Mouse (Mus musculus) urinary bladder, postnatal 36 days (tissue): Measurements from ENCODE around the gene Pnmal2.
"Not testable (repeated sequence)": the region's sequence is repeated elsewhere in the genome, so short reads cannot be mapped to it uniquely, and the experiment has no call there.

ENCODE experiments used
- DNase-seq, 2 experiments: peaks; one replicate each; pipeline ENCODE4 v3.0.0; 2022; ENCODE audit warnings: low spot score in 2 of 2, mixed read lengths in 1 of 2

Gene Pnmal2

GRCm38 (mm10) chr7:16940292-16940691 is 4.2 kb upstream of the Pnmal2 start:
- no peak for DNase-seq

GRCm38 (mm10) chr7:16942861-16943260 is 1.6 kb upstream of the Pnmal2 start:
- DNase-seq, result no peak

DNA sequence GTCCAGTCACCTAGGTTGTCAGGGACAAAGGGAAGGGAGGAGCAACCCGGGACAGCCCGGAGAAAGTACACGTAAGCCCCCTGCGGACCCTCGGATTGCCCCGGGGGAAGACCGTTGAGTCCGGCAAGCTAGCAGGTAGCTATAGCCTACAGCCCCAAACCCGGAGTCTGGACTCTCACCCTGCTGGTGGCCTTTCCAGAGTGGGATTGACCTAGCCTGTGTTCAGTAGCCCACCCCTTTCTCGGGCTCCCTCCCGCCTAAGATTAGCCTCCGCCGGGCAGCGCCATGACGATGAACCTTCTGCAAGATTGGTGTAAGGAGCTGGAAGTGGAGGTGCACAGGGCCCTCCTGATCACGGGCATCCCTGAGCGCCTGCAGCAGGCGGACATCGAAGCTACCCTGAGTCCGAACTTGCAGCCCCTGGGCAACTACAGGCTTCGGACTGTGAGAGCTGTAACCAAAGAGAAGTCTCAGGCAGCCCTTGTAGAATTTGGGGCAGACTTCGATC is 380 bp downstream of the Pnmal2 start:
- no peak for DNase-seq

DNA sequence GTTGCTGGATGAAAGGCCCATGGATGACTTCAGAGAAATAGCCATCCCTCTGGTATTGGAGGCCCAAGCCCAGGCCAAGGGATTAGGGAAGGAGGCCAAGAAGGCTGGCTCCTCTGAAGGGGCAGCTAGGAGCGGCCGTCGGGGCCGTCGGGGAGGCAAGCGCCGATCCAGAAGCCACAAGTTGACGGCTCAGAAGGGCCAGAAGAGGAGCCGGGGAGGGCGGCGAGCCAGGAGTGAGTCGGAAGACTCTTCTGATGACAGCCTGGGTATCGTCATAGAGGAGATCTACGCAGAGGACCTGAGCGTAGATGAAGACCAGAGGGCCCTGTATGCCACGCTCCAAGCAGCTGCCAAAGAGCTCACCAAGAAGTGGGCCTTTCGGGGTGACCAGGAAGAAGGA is 937 bp downstream of the Pnmal2 start:
- DNase-seq, result no peak

- DNase-seq, result no peak
These were observed 2.2 kb downstream of the Pnmal2 start for GRCm38 (mm10) chr7:16946441-16947348.

GRCm38 (mm10) chr7:16947349-16947895 is 2.9 kb downstream of the Pnmal2 start:
- DNase-seq, result no peak

- DNase-seq, result no peak
These were observed 3.5 kb downstream of the Pnmal2 start for GRCm38 (mm10) chr7:16947959-16948361.

DNA sequence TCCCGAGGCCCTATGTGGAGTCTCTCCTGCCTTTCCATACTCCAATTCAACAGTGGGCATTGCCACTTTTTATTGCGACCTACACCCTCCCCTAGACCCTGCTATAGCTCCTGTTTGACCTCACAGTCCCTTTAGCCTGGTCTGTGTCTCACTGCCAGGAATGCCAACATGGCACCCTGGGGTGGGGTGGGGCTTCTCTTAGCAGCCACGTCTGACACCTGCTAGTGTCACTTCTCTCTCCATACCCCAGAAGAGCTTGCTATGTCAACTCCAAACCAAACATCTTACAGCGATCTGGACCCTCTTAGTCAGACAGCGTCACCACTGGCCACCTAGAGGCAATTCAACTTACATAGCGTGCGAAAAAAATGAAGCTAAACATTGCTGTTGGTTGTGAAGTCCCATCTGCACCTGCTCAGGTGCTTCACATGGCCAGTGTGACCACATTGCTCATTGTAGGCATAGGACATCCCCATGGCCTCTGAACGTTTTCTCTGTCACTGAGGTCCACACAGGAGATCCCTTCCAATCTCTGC is 4.5 kb downstream of the Pnmal2 start:
- no peak for DNase-seq

DNA sequence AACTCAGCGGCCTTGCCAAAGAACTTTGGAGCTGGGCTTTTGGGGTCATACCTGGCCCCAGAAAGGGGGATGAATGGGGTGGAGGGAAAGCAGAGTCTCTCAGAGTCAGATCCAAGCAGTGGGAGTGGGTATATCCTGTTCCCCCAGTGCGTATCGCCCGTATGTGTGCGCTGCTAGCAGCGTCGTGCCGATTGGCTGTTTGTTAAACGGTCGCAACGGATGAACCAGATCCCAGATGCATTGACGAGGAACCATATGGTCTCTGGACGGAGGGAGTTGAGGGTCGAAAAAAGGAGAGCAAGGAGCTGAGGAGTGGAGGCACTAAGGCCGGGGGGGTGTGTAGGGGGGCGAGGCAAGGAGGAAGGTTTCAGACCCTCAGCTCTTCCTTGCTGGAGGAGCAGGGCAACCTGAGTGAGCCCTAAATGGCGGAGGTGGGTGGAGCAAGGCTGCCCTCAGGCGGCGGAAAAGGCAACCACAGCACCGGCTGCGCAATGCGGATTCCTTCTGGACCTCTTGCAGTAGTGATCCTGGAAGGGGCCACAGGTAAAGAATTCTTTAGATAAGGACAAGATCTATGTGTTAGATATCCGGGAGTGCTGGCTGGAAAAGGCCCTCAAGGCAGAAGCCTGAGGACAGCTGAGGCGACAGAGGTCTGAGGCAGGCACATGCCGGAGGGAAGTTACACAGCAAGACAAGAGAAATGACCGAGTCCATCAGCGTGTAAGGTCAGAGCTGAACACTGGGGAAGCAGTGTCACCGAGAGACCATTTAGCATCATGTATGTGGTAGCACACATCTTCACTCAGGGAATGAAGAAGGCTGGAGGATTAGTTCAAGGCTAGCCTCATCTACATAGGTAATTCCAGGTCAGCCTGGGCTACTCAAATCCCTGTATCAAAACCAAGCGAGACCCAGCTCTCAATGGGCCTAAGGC is 5.7 kb downstream of the Pnmal2 start:
- peak; percentile 62 to 69 for DNase-seq

- DNase-seq, result peak; percentile 68 to 76
These were observed 6.6 kb downstream of the Pnmal2 start for GRCm38 (mm10) chr7:16950861-16951635.

DNA sequence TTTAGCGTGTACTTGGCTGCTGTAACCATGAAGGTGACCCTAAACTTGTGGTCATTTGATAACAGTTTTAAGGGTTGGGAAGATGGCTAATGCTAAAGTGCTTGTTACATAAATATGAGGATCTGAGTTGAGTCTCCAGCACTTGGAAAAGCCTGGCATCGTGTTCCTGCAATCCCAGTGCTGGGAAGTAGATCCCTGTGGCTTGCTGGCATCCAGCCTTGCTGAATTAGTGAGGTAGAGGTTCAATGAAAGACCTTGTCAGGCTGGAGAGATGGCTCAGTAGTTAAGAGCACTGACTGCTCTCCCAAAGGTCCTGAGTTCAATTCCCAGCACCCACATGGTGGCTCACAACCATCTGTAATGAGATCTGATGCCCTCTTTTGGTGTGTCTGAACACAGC is 9.3 kb downstream of the Pnmal2 start:
- not testable (repeated sequence) for DNase-seq

- no peak for DNase-seq
These were observed 11.2 kb downstream of the Pnmal2 start for GRCm38 (mm10) chr7:16955712-16956111.

GRCm38 (mm10) chr7:16956410-16957265 is 12.2 kb downstream of the Pnmal2 start:
- DNase-seq, result no peak

DNA sequence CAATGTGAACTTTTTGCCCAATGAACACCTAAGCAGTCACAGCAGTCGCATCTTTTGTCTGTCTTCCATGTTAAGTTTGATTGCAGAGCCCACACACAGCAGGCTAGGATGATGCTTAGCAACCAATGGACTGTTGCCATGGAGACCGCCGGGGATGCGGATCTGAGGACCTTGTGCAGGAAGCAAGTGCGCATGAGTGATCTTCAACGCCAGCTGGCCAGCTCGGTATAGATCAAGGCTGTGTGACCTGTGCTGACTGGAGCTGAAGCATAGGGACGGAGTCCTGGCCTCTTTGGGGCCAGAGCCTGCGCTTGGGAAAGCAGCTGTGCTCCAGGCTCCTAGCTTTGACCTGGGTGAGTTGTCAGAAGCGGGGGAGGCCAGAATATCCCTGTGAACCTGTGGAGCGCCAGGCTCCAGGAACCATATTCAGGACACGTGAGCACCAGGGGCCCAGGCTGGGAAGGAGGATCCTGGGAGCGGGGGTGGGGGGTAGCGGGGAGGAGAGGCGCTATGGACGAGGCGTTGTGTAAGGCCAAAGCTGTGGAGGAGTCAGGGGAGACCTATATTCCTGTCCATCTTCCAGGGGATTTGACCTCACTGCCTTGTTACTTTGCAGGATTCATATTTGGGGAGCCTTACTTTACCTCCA is 15.2 kb downstream of the Pnmal2 start, which contains the start of gene Pnmal1:
Gene Pnmal1, plus strand, starts transcription at position 141 of the 649 bp plus-strand sequence.
- no peak for DNase-seq

GRCm38 (mm10) chr7:16961678-16962077 is 17.2 kb downstream of the Pnmal2 start:
- no peak for DNase-seq

DNA sequence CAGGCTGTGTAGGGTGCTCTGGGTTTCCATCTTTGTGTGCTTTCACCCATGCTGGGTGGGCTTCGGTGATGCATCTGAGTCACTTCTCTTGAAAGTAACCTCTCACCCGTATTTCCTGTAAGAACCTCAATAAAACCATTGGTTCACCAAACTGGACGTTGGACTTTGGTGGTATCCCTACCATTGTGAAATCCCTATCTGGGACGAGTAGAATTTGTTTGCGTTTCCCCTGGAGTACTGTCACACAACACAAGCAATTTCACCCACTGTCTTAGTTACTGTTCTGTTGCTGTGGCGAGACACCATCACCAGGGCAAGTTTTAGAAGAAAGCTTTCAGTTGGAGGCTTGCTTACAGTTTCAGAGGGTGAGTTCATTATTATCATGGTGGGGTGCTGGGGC is 23.9 kb downstream of the Pnmal2 start:
- no peak for DNase-seq

GRCm38 (mm10) chr7:16971160-16971559 is 26.7 kb downstream of the Pnmal2 start:
- no peak for DNase-seq

DNA sequence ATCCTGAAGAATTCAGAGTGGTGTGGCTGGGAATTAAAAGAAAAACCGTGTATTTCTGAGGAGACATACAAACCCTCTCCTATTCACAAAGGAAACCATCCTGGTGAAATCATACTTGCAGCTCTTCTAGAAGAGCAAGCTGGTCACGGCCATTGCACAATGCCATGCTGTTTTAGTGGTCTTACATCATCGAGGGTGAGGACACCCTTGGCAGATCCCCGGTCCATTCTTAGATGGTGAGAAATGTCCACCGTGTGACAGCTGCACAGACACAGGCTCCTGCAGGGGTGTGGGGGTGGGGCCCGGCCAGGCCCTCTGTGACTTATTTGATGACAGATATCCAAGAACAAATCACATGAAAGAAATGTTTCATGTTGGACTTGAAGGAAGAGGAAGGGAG is 29.5 kb downstream of the Pnmal2 start:
- DNase-seq, result peak in 1 of 2 experiments; percentile 38

DNA sequence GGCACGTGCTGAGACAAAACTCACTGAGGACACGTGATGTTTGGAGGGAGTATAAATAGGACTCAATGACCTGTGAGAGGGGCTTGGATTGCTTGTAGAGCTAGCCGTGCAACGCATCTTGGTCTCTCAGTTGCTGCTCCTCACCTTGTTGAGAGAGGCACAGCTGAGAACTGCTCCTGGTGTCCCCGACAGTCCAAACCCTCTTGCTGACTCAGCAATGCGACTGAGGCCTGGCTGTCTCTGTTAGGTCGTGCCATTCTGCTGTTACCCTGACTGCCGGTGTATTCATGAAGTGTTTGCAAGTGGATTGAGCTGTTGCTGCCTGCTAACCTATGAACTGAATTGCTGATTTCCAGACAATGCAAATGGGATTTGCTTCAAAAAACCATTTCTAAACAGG is 31.8 kb downstream of the Pnmal2 start:
- no peak for DNase-seq
